Mouse (Mus musculus) MEL (cell line): ENCODE data around the gene Smg6. TPM values are rescaled to one million over a fixed set of nuclear protein-coding genes. Genes with fewer than 3 reads are reported as not detected.

Experiments used
- DNase-seq: peaks from one replicate; pipeline ENCODE4 v3.0.0; 2011; ENCODE audit warnings: low read depth, low spot score
- H3K27ac ChIP-seq: 2 replicates; pipeline ENCODE4 v1.5.1; 2012; ENCODE audit warnings: low read depth, mild to moderate bottlenecking, control low read depth, low read length, moderate library complexity; ENCODE audit not compliant: control insufficient read depth
- H3K27me3 ChIP-seq, 2 experiments: fragments of 150-350 bp in 1 of 2; sonication (generic) in 1 of 2; 2 replicates each; pipeline ENCODE4 v1.6.1; 2012; ENCODE audit warnings: low read length in 2 of 2, mild to moderate bottlenecking in 2 of 2, improper control_type of control experiment in 1 of 2, moderate library complexity in 1 of 2; ENCODE audit not compliant: insufficient read depth in 2 of 2, control insufficient read depth in 1 of 2
- H3K36me3 ChIP-seq, 2 experiments: 2 replicates each; pipeline ENCODE4 v1.6.1; 2012 to 2014; ENCODE audit warnings: low read length in 2 of 2, improper control_type of control experiment in 1 of 2, inconsistent platforms in 1 of 2, mild to moderate bottlenecking in 1 of 2; ENCODE audit not compliant: insufficient read depth in 2 of 2, control insufficient read depth in 1 of 2
- H3K4me1 ChIP-seq, 2 experiments: fragments of 150-350 bp in 1 of 2; sonication (generic) in 1 of 2; 2 replicates each; pipeline ENCODE4 v1.6.1; 2012; ENCODE audit warnings: low read length in 2 of 2, improper control_type of control experiment in 1 of 2, mild to moderate bottlenecking in 1 of 2; ENCODE audit not compliant: insufficient read depth in 2 of 2, control insufficient read depth in 1 of 2
- H3K4me3 ChIP-seq, 2 experiments: fragments of 150-350 bp in 1 of 2; sonication (generic) in 1 of 2; 2 replicates each; pipeline ENCODE4 v1.5.1; 2012; ENCODE audit warnings: low read depth in 2 of 2, low read length in 2 of 2, mild to moderate bottlenecking in 2 of 2, moderate library complexity in 2 of 2, control low read depth in 1 of 2, improper control_type of control experiment in 1 of 2; ENCODE audit not compliant: control insufficient read depth in 1 of 2, insufficient read depth in 1 of 2
- H3K79me2 ChIP-seq: 2 replicates; pipeline ENCODE4 v1.6.1; 2012; ENCODE audit warnings: mild to moderate bottlenecking, low read length, moderate library complexity; ENCODE audit not compliant: control insufficient read depth, poor library complexity, insufficient read depth
- H3K9ac ChIP-seq: 2 replicates; pipeline ENCODE4 v1.6.1; 2012; ENCODE audit warnings: low read depth, mild to moderate bottlenecking, control low read depth, low read length, moderate library complexity; ENCODE audit not compliant: control insufficient read depth, poor library complexity, severe bottlenecking
- H3K9me3 ChIP-seq: fragments of 150-350 bp; sonication (generic); replicated peaks from 2 replicates; pipeline ENCODE4 v1.6.1; 2012; ENCODE audit warnings: mild to moderate bottlenecking, low read length, improper control_type of control experiment, moderate library complexity; ENCODE audit not compliant: insufficient read depth
- BHLHE40 ChIP-seq: IDR thresholded peaks from 2 replicates; pipeline ENCODE4 v1.6.1; 2012; ENCODE audit warnings: low read depth, mild to moderate bottlenecking, inconsistent platforms, low read length, improper control_type of control experiment, borderline replicate concordance
- CHD2 ChIP-seq: IDR thresholded peaks from 2 replicates; pipeline ENCODE4 v1.6.1; 2011; ENCODE audit warnings: low read length, improper control_type of control experiment
- CTCF ChIP-seq, 3 experiments: IDR thresholded peaks in 2 of 3; conservative IDR thresholded peaks in 1 of 3; 2 replicates each; pipeline ENCODE4 v1.5.1; 2011 to 2012; ENCODE audit warnings: low read length in 3 of 3, low read depth in 2 of 3, mild to moderate bottlenecking in 2 of 3, improper control_type of control experiment in 1 of 3, inconsistent platforms in 1 of 3, mixed read lengths in 1 of 3, moderate library complexity in 1 of 3; ENCODE audit not compliant: control insufficient read depth in 1 of 3, insufficient read depth in 1 of 3, poor library complexity in 1 of 3, severe bottlenecking in 1 of 3
- E2F4 ChIP-seq: IDR thresholded peaks from 2 replicates; pipeline ENCODE4 v1.6.1; 2011; ENCODE audit warnings: low read depth, low read length, improper control_type of control experiment, borderline replicate concordance
- ELF1 ChIP-seq: IDR thresholded peaks from 2 replicates; pipeline ENCODE4 v1.6.1; 2014; ENCODE audit warnings: low read depth, mild to moderate bottlenecking, inconsistent platforms, low read length, improper control_type of control experiment, moderate library complexity
- GATA1 ChIP-seq: IDR thresholded peaks from 2 replicates; pipeline ENCODE4 v1.6.1; 2011; ENCODE audit warnings: low read depth, low read length, improper control_type of control experiment
- HCFC1 ChIP-seq: IDR thresholded peaks from 2 replicates; pipeline ENCODE4 v1.6.1; 2012; ENCODE audit warnings: low read depth, mild to moderate bottlenecking, inconsistent platforms, low read length, improper control_type of control experiment, moderate library complexity
- KAT2A ChIP-seq: conservative IDR thresholded peaks from 2 replicates; pipeline ENCODE4 v1.6.1; 2012; ENCODE audit warnings: low read depth, low read length, improper control_type of control experiment, inconsistent platforms
- MAFK ChIP-seq: IDR thresholded peaks from 2 replicates; pipeline ENCODE4 v1.6.1; 2011; ENCODE audit warnings: low read depth, mild to moderate bottlenecking, low read length, improper control_type of control experiment, borderline replicate concordance
- MAX ChIP-seq: IDR thresholded peaks from 2 replicates; pipeline ENCODE4 v1.6.1; 2011; ENCODE audit warnings: low read length, improper control_type of control experiment
- MYB ChIP-seq: IDR thresholded peaks from 2 replicates; pipeline ENCODE4 v1.6.1; 2011; ENCODE audit warnings: mild to moderate bottlenecking, low read depth, low read length, improper control_type of control experiment
- MYC ChIP-seq: IDR thresholded peaks from 2 replicates; pipeline ENCODE4 v1.6.1; 2011; ENCODE audit warnings: low read depth, mild to moderate bottlenecking, low read length, improper control_type of control experiment, moderate library complexity
- NRF1 ChIP-seq: IDR thresholded peaks from 2 replicates; pipeline ENCODE4 v1.6.1; 2014; ENCODE audit warnings: low read depth, mild to moderate bottlenecking, inconsistent platforms, low read length, improper control_type of control experiment, moderate library complexity; ENCODE audit not compliant: poor library complexity, insufficient read depth, severe bottlenecking
- RAD21 ChIP-seq: IDR thresholded peaks from 2 replicates; pipeline ENCODE4 v1.6.1; 2011; ENCODE audit warnings: mild to moderate bottlenecking, low read depth, low read length, improper control_type of control experiment
- RCOR1 ChIP-seq: IDR thresholded peaks from 2 replicates; pipeline ENCODE4 v1.6.1; 2012; ENCODE audit warnings: low read depth, mild to moderate bottlenecking, inconsistent platforms, low read length, improper control_type of control experiment
- TAL1 ChIP-seq: IDR thresholded peaks from 2 replicates; pipeline ENCODE4 v1.6.1; 2012; ENCODE audit warnings: mild to moderate bottlenecking, inconsistent platforms, low read length, moderate library complexity, mixed read lengths
- TBP ChIP-seq: IDR thresholded peaks from 2 replicates; pipeline ENCODE4 v1.8.0; 2011; ENCODE audit warnings: low read depth, low read length, improper control_type of control experiment
- TCF12 ChIP-seq: IDR thresholded peaks from 2 replicates; pipeline ENCODE4 v1.6.1; 2014; ENCODE audit warnings: low read depth, mild to moderate bottlenecking, inconsistent platforms, low read length, improper control_type of control experiment, moderate library complexity
- ZKSCAN1 ChIP-seq: IDR thresholded peaks from 2 replicates; pipeline ENCODE4 v1.6.1; 2012; ENCODE audit warnings: low read depth, mild to moderate bottlenecking, inconsistent platforms, low read length, improper control_type of control experiment, moderate library complexity
- ZMIZ1 ChIP-seq: IDR thresholded peaks from 2 replicates; pipeline ENCODE4 v1.6.1; 2012; ENCODE audit warnings: low read depth, mild to moderate bottlenecking, inconsistent platforms, low read length, improper control_type of control experiment, moderate library complexity
- ZNF384 ChIP-seq: IDR thresholded peaks from 2 replicates; pipeline ENCODE4 v1.6.1; 2012; ENCODE audit warnings: low read depth, mild to moderate bottlenecking, inconsistent platforms, low read length, improper control_type of control experiment
- polyA plus RNA-seq, 2 experiments: library from polyadenylated mRNA; stranded (reverse) in 1 of 2; unstranded in 1 of 2; fragments of >175 nt in 1 of 2; fragments of >200 nt in 1 of 2; gene quantifications; 2 replicates each; pipeline versions ENCODE4 v1.2.1 to v1.2.4; 2012; ENCODE audit warnings: low replicate concordance in 2 of 2, low read depth in 1 of 2; ENCODE audit not compliant: insufficient read length in 2 of 2, insufficient read depth in 1 of 2, missing spikeins in 1 of 2
- total RNA-seq: library from RNA; depleted of rRNA; stranded (reverse); fragments of 300-350 nt; gene quantifications from 2 replicates; pipeline ENCODE4 v1.2.3, GENCODE M21; 2012

Smg6 gene
- total and polyA plus RNA-seq, 3 experiments: 11.6 to 19.0 TPM; not detected in 1

DNA sequence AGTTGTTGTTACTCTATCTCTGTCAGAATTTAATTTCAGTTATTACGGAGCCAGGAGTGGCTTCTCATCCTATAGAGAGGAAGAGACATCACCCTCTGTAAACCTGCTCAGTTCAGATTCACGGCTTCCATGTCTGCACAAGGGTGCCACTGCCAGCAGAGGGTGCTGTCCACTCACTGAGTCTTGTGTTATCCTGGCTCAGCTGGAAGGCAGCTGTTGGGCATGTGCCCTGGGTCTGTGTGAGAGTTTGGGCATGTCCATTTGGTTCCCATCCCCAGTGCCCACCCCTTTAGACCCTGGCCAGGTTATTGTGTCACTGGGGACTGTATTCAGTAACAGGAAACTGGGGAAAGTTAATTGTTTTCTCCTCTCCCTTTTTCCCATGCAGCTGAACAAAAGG lies 55.8 kb downstream of the Smg6 start (continued):
- no peak; the same call in 1 of the 2 replicates for TF ChIP-seq GATA1
- TF ChIP-seq TAL1: no peak
- no peak for TF ChIP-seq MYB
- TF ChIP-seq KAT2A: no peak
- no peak for TF ChIP-seq ZMIZ1
- TF ChIP-seq E2F4: no peak
- TF ChIP-seq RAD21: peak; percentile 97
- TF ChIP-seq HCFC1: no peak
- TF ChIP-seq ZKSCAN1: no peak
- TF ChIP-seq ELF1: no peak

DNA sequence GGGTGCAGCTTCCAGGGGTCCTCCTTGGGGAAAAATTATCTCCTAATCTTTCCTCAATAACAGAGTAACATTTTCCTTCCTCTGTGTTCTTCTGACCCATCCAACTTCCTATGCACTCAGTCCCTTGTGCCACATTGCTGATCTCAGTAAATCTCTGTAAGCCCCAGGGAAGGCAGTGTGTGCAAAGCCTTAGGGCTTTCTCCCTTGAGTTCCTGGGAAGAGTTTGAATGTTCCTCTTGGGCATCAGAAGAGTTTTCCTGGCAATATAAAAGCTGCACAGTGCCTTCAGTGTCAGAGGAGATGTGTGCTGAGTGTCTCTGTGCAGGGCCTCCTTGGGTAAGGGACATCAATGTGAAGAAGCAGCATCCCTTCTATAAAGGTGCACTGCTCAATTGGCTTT lies 56.6 kb downstream of the Smg6 start:
- Histone ChIP-seq H3K9me3 (no peaks in the 10 kb centered on the region), H3K27ac (no peak overlapping the region), H3K27me3 (no peaks in the 10 kb centered on the region), H3K9ac (no peak overlapping the region), H3K79me2 (no peaks in the 10 kb centered on the region; the same call in 1 of the 2 replicates), H3K4me1 (peaks cover under 1 to 10% of the 10 kb centered on the region in 2 experiments; a peak in 3 of 4 replicates), H3K4me3 (no peak overlapping the region), H3K36me3 (peaks cover 4 to 13% of the 10 kb centered on the region in 2 experiments)
- TF ChIP-seq NRF1: no peak
- no peak for TF ChIP-seq ZMIZ1
- TF ChIP-seq E2F4: no peak
- TF ChIP-seq CTCF (IDR thresholded peaks at IDR 0.05 in 2 of 3, conservative IDR thresholded peaks at IDR 0.05 in 1 of 3; ENCODE audit: control insufficient read depth in 1 of 3, insufficient read depth in 1 of 3, low read depth in 2 of 3, low read length in 3 of 3, poor library complexity in 1 of 3, severe bottlenecking in 1 of 3): no peak
- no peak for TF ChIP-seq KAT2A
- no peak for TF ChIP-seq RCOR1
- TF ChIP-seq MYB: no peak
- no peak for TF ChIP-seq TCF12
- no peak for TF ChIP-seq ELF1
- no peak for TF ChIP-seq GATA1
- TF ChIP-seq CHD2: no peak
- no peak for TF ChIP-seq ZNF384
- TF ChIP-seq MYC: no peak
- TF ChIP-seq ZKSCAN1: no peak
- TF ChIP-seq MAFK: no peak
- no peak for TF ChIP-seq BHLHE40
- no peak for TF ChIP-seq MAX
- TF ChIP-seq TBP: no peak
- DNase-seq: no peak
